ENCODE assay signal across 8 mouse cellular contexts in the genomic region with DNA sequence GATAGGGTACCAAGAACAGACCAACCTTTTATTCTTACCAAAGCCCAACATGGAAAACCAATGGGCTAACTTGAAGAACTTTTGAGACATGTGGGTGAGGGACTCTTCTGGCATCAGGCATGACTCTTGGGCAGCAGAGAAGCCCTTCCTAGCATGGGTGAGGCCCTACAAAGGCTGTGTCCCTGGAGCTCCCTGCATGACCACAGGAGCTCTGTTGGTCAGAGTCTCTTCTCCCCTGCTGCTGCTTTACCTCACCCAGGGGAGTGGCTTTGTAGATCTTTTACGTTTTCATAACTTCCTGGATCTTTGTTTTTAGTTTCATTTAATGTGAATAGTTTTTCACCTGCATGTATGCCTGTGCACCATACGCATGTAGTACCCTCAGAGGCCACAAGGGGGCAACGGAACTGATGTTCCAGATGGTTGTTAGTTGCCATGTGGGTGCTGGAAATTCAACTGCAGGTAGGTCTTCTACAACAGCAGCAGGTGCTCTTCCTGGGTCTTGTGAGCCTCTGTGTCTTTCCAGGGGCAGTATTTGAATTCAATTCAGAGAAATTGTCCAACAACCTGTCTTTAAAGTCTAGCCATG.
DNase-seq lines count a peak whose midpoint lies in the region; ATAC-seq lines count a peak whose summit lies in the region.

No protein-coding gene starts in this region.

- H3K9ac ChIP-seq in forebrain, embryonic 14.5 days (ENCODE audit: low read length), result no peak overlapping the region
- no peak overlapping the region for H3K9ac ChIP-seq in forebrain, embryonic 15.5 days (replicated peaks)
- H3K9ac ChIP-seq in neural tube, embryonic 11.5 days (ENCODE audit: low read length), result no peak overlapping the region

- no peak overlapping the region for H3K4me3 ChIP-seq in forebrain, embryonic 14.5 days (ENCODE audit: low read depth, low read length)
- no peak overlapping the region for H3K4me3 ChIP-seq in forebrain, embryonic 15.5 days
- no peak overlapping the region for H3K4me3 ChIP-seq in neural tube, embryonic 11.5 days (ENCODE audit: low read depth, low read length)

- H3K27me3 ChIP-seq in forebrain, embryonic 14.5 days (replicated peaks; ENCODE audit: control insufficient read depth, insufficient read depth, low read length), result no peaks in the 10 kb centered on the region
- H3K27me3 ChIP-seq in forebrain, embryonic 15.5 days, result no peaks in the 10 kb centered on the region
- H3K27me3 ChIP-seq in neural tube, embryonic 11.5 days (ENCODE audit: control insufficient read depth, insufficient read depth, low read length), result no peaks in the 10 kb centered on the region

- H3K4me1 ChIP-seq in forebrain, embryonic 14.5 days (ENCODE audit: control insufficient read depth, insufficient read depth, low read length), result no peaks in the 10 kb centered on the region
- no peaks in the 10 kb centered on the region for H3K4me1 ChIP-seq in forebrain, embryonic 15.5 days
- H3K4me1 ChIP-seq in neural tube, embryonic 11.5 days (ENCODE audit: control insufficient read depth, insufficient read depth, low read length), result no peaks in the 10 kb centered on the region

- no peak overlapping the region for H3K4me2 ChIP-seq in forebrain, embryonic 14.5 days (ENCODE audit: low read length)
- no peak overlapping the region for H3K4me2 ChIP-seq in forebrain, embryonic 15.5 days (replicated peaks)
- H3K4me2 ChIP-seq in neural tube, embryonic 11.5 days (ENCODE audit: low read depth), result no peak overlapping the region

- 71% methylated on average over 3 of the region's 3 CpGs for WGBS in forebrain, embryonic 14.5 days
- WGBS in forebrain, embryonic 15.5 days, result 80% methylated on average over 3 of the region's 3 CpGs
- WGBS in neural tube, embryonic 11.5 days, result 74% methylated on average over 3 of the region's 3 CpGs

- peak; percentile 55 for DNase-seq in forebrain, embryonic 14.5 days (ENCODE audit: low spot score)
- DNase-seq in urinary bladder, postnatal 14 days (ENCODE audit: low spot score), result peak; percentile 66
- DNase-seq in urinary bladder, adult 2 months (ENCODE audit: low spot score), result no peak
- peak; percentile 67 for DNase-seq in embryo, embryonic 11 days
- peak; percentile 80 to 81 for DNase-seq in kidney, postnatal 4 days
- peak; percentile 70 for DNase-seq in neural tube, embryonic 11.5 days (ENCODE audit: low spot score)
- peak; percentile 86 for DNase-seq in thymus, postnatal 4 days

- peak; percentile 38; the same call in 1 of the 2 replicates for ATAC-seq in forebrain, embryonic 14.5 days
- ATAC-seq in forebrain, embryonic 15.5 days (replicated peaks), result no peak
- ATAC-seq in neural tube, embryonic 11.5 days (ENCODE audit: insufficient read depth, low FRiP score, low TSS enrichment), result no peak

- no peaks in the 10 kb centered on the region for H3K9me3 ChIP-seq in forebrain, embryonic 14.5 days (replicated peaks; ENCODE audit: control insufficient read depth, low read length)
- no peaks in the 10 kb centered on the region for H3K9me3 ChIP-seq in forebrain, embryonic 15.5 days
- no peaks in the 10 kb centered on the region for H3K9me3 ChIP-seq in neural tube, embryonic 11.5 days (ENCODE audit: control insufficient read depth, low read length)

- H3K36me3 ChIP-seq in forebrain, embryonic 14.5 days (ENCODE audit: control insufficient read depth, insufficient read depth, low read length), result peaks cover 98% of the 10 kb centered on the region
- peaks cover 92% of the 10 kb centered on the region for H3K36me3 ChIP-seq in forebrain, embryonic 15.5 days
- peaks cover 66% of the 10 kb centered on the region for H3K36me3 ChIP-seq in neural tube, embryonic 11.5 days (ENCODE audit: control insufficient read depth, insufficient read depth, low read length)

- no peak overlapping the region for H3K27ac ChIP-seq in forebrain, embryonic 14.5 days (ENCODE audit: low read depth, low read length)
- no peak overlapping the region for H3K27ac ChIP-seq in forebrain, embryonic 15.5 days (replicated peaks)
- no peak overlapping the region for H3K27ac ChIP-seq in neural tube, embryonic 11.5 days (ENCODE audit: low read depth, low read length)
